Mouse (Mus musculus): ENCODE measurements around the gene Ap3s2.

DNA sequence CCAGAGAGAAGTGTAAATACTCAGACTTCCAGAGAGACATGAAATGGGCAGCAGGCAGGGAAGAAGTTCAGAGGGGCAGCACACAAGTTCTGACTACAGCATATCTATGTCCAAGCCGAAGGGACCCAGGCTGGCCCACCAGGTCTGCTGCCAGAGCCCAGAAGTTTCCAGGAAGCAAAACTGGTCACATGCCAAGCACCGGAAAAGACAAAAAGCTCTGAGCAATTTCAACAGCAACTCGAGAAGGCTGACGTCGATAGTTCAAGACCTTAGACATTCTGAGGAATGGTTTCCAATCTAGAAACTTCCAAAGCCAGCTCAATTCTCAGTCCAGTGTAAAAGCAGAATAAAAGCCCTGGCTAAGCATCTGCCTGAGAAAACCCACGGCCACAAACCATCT lies 88.9 kb downstream of the Ap3s2 start:
- no peak for TF ChIP-seq CTCF (IDR thresholded peaks at IDR 0.05; ENCODE audit: borderline replicate concordance, insufficient read depth, low read length)
- no peak for TF ChIP-seq POLR2A (IDR thresholded peaks at IDR 0.05; ENCODE audit: low read depth, low read length)

All from embryonic fibroblast, embryonic 13.5 days (primary cell).